Mouse (Mus musculus) lung, postnatal 36 days (tissue): ENCODE results near the gene Sh3bgrl2.
"Not testable (repeated sequence)": the region's sequence is repeated elsewhere in the genome, so short reads cannot be mapped to it uniquely, and the experiment has no call there.

Experiments
- DNase-seq: peaks from one replicate; pipeline ENCODE4 v3.0.0; 2022; ENCODE audit warnings: mixed read lengths

Gene Sh3bgrl2

DNA sequence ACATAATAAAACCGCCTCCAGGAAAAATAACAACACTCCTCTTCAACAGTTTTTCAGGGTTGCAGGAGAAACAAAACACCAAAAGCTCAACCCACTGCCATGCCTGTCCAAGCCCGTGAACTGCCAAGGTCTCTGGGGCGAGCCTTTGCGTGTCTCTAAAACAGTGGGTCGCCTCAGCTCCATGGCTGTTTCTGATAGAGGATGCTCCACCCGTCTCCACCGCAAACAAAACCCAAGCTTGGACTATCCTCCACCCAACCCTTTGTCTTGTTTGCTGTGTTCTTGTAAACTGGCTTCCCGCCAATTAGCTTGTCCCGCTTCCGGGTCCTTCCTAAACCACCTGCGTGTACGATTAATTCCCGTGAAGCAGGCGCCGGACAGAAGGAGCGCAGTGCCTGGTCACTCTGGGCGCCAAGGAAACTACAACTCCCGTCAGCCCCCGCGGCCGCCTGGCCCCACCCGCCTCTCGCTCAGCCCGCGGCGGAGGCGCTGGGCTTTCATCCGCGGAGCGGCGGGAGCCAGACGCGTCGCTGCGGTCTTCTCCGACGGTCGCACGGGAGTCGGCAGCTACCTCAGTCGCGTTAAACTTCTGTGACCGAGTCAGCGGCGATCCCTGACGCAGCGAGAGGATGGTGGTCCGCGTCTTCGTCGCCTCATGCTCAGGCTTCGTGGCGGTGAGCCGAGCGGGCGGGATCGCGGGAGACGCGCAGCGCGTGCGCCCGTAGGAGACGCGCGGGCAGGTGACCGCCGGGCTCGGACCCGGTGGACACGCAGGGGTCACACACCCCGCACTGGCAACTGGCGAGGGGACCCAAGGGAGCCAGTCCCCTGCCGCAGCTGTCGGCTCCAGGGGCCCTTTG, at the start of gene Sh3bgrl2:
Gene Sh3bgrl2 (plus strand): TSS at position 498 of the 860 bp plus-strand sequence.
- DNase-seq: peak; percentile 87

DNA sequence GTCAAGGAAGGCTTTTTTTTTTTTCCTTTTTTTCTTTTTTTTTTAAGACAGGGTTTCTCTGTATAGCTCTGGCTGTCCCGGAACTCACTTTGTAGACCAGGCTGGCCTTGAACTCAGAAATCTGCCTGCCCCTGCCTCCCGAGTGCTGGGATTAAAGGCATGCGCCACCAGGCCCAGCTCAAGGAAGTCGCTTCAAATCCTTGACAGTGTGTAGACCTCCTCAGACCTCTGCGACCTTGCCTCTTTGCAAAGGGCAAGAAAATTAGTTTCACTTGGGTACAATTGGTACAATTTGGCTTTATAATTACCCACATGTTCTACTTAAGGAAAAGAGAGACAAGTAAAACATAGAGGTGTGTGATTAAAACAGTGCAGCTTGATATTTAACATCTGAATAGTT, 29.0 kb upstream of the Sh3bgrl2 start:
- not testable (repeated sequence) for DNase-seq

DNA sequence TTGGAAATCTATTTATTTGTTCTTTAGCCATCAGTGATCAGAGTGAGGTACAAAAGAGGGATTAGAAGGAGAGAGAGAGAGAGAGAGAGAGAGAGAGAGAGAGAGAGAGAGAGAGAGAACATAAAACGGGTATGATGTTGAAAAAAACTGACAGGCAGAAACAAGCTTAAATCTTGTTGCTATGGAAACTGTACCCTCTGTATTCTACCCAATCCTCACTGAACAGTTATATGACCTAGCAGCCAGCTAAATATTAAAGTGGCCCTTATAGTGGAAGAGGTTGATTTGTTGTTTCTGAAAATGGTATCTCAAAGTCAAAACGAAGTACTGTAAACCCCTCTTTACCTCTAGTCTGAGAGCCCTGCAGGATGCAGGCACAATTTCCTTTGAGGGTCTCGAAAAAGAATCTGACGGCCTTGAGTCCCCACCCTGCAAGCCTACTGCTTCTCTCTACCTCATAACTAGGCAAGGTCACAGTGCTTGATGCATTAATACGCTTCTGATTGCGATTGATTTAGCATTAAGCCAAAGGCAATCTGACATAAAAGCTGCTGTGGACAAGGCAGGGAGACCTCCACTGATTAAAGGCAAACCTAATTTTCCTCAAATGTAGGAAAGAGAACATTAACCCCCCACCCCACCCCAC, 28.5 kb upstream of the Sh3bgrl2 start:
- no peak for DNase-seq

DNA sequence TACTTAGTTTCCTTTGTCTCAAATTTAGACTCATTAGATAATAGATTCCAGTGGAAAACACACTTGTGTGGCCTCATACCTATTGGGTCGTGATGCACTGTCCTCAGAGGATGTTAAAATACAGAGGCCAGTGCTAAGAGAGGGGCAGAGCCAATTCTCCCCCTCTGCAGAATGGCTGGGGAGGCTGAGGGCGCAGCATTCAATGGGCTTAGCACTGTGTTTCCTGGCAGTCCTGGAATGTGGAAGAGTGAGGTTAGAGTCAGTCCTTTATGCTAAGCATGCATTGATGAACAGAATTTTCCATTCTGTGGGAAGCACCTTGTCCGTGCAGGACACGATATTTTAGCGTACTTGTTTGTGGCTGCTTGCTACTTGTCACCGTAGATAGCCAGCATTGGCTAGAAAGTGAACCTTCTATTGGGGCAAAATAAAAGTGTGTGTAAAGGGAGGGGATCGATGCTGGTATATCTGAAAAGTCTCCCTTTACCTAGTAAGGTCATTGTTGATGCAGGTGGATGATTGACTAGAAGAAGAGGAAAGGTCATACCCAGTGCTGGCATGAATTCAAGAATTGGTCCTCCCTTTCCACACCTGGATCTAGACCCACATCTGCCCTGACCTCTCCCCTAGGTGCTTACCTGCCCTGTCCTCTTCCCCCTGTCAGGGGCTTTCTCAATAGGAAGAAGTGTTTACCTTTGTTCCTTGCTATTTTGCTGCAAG, 20.6 kb upstream of the Sh3bgrl2 start:
- DNase-seq: no peak

DNA sequence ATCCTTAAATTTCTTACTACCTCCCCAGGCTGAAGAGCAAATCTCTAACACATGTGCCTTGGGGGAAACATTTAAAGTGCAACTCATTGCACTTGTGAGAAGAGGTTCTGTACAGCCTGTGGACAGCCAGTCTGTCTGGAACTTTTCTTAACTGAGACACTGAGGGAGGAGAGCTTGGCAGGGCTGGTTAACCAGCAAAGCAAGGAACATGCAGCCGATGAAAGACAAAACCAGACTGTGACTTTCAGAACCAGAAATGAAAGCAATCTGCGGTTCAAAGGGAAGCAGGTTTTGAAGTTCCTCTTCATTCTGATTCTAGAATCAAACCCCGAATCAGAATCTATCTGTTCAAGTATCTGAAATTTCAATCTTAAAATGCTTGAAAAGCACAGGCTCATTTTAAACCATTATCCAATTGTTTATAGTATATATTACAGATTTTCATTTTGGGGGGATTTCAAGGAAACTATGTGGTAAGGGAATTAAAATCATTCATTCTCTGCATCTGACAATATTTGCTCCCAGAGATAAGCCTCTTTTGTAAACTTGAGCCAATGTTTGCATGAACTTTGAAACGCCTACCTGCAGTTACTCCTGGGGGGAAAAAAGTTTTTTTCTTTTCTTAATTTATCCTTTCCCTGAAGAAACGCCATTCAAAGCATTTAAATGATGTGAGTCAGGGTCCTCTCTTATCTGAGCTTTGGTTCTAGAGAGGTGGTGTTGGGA, 14.9 kb upstream of the Sh3bgrl2 start:
- DNase-seq: no peak

DNA sequence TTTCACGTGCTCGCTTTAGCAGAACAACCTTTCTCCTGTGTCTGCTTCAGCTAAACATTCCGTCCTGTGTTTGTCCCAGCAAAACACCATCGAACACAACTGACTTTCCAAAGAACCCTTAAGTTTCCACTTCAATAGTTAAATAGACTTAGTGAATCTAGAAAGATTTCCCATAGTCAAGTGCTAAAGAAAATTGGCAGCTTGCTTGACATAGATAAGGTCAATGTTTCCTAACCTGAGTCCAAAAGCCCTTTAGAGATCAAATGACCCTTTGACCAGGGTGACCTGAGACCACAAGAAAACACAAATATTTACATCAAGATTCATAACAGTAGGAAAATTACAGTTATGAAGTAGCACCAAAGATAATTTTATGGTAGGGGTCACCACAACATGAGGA, 11.2 kb upstream of the Sh3bgrl2 start:
- no peak for DNase-seq

DNA sequence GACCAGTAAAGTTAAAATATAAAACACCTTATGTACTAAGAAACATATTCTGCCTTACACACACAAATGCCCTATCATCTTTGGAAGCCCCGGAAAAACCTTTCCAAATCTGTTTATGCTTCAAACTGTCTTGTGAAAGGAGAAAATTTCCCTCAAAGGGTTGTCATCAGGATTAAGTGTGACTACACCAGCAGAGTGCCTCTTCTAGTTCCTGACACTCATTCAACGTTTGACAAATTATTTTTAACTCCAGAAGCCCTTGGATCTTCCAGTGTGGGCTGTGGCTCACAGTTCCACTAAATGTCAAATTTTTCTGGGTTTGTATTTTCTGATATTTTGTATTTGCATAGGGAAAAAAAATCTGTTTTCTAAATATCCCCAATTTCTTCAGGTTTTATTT, 10.6 kb upstream of the Sh3bgrl2 start:
- DNase-seq: no peak

DNA sequence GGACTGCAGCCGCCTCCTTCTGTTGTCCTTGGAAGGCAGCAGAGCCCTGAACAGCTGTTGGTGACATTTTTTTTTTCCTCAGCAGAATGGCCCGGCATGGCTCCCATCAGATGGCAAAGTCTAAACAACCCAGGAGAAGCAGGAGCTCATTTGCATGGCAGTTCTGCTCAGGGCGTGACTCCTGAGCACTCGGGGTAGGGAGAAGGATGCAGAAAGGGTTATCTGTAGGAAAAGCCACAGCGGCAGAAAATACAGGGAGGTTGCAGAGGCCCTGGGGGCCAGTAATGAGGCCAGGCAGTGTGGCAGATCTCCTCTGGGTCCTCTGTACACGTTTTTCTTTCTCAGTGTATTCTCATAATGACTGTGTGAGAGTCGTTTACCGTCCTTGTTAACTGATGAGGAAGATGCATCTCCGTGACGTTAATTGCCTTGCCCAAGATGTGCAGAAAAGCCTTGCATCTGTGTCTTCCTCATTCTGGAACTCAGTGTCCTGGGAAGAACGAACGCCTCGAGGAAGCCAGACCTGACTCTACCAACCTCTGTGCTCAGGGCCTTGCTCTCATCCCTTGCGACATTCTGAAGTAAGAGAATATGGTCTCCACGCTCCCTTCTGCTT, 10.1 kb upstream of the Sh3bgrl2 start:
- no peak for DNase-seq

DNA sequence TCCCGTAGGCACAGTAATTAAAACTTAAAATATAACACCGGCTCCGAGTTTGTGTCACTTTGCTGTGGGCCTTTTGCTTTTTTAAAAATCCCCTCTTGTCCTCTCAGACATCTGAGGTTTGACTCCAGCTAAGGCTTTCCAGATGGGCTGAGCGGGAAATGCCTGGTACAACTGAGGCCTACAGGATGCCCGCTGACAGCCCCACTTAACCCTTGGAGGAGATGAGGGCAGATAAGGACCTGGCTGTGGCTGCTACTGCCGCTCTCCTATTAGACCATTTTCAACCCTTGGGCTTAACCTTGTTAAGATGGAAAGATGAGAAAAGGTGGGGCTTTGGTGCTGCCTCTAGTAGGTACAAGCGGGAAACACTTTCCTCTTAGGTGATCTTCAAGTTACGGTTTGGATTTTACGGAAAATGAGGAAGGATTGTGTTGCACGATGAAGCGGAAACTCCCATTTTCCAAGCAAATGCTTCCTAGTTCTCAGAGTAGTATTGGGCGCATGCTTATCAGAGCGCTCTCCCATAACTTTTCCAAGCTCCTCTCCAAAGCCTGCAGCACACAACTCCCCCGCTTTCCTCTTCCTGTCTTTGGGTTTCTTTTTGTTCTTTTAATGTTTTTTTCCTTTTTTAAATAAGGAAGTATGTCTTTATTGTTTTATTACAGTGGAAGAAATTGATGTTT, 8.2 kb upstream of the Sh3bgrl2 start:
- no peak for DNase-seq

DNA sequence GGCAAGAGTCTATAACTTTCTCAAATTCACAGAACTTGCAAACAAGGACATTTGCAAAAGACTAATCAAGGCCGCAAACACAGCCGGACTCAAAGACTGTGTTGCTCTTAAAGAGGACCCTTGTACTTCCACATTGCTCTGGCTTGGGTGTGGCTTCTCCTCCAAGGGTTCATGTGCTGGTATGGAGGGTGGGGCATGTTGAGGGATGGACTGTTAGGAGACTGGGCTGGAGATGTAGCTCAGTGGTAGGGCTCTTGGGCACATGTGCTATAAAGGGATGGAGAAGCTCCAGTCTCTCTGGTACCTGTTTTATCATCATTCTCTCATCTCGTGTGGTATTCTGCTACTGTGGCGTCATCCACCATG, 7.7 kb upstream of the Sh3bgrl2 start:
- no peak for DNase-seq

DNA sequence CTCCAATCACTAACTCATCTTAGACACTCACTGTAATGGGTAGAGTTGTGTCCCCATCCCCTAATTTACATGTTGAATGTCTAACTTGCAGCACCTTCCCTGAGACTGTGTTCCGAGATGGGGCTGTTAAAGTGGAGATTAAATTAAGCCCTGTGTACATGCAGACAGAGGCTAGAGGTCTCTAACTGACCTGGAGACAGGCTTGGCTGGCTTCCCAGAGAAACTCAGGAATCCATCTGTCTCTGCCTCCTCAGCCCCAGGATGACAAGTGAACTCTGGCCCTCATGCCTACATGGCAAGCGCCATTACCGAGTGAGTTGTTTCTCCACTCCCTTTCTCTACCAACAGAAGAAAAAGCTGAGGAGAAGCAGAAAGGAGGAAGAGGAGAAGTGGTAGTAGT, 7.2 kb upstream of the Sh3bgrl2 start:
- DNase-seq: no peak

DNA sequence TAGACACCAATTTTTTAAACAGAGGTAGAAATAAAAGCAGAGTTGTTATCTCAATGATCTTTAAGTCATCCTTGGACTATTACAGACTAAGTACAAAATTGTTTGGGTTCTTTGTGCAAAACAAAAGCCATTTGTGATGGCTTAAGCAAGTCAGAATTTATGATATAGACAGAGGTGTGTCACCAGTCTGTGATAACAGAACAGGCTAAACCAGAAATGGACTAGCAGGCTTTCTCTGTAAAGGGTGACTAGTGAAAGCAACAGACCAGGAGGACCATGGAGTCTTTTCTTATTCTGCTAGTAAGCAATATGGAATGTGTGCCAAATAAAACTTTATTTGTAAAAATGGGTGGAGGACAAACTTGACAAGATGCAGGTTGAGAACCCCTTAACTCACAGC, 2.9 kb upstream of the Sh3bgrl2 start:
- no peak for DNase-seq

DNA sequence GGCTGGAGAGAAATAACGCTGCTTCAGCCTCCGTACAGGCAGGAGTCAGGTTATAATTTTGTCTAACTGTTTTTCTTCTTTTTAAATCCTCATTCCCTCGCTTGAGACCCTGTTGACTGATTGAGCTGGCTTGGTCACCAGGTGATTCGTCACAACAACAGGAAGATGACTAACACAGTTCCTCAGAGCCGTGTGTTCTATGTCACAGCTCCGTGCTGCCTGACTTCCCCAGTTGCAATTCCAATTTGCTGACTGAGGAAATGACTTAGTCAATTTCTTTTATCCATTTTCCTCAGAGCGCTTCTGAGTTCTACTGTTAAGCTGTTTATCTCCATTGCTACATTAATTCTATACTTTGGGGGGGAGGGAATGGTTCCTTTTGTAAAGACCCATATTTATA, 1.8 kb upstream of the Sh3bgrl2 start:
- DNase-seq: no peak

DNA sequence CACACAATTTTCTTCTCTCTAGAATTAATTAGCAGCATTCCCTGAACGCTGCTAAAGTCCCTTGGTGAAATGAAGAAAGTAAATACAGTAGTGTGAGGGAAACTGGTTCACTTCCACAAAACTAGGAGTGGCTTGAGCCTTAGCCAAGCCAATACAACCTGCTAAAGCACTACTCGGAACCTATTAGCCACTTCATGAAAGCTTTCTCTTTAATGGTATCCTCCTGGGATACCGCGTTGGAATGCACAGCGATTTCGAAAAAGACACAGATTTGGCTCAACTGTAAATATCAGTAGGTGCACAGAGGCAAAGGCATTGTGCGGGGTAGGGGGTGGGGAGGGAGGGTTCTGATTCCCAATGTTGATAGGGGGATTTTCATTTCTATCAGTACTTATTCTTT, 898 bp upstream of the Sh3bgrl2 start:
- peak; percentile 18 for DNase-seq

DNA sequence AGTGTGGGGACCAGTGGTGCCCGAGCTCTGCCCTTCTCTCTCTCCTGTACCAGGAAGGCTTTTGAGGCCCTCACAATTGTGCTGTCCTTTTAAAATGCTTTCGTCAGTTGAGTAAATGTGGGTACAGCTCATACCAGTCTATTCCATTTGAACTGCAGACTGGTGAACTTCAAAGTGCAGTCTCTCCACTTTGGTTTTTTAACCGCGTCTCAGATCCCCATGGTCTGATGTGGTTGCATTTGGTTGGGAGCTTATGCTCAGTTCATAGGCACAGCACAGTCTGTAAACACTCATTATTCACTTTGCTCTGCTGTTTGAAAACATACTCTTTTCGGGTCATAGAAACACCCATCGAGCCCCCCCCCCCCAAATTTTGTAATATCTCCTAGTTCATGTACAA, 1.7 kb downstream of the Sh3bgrl2 start:
- DNase-seq: no peak

DNA sequence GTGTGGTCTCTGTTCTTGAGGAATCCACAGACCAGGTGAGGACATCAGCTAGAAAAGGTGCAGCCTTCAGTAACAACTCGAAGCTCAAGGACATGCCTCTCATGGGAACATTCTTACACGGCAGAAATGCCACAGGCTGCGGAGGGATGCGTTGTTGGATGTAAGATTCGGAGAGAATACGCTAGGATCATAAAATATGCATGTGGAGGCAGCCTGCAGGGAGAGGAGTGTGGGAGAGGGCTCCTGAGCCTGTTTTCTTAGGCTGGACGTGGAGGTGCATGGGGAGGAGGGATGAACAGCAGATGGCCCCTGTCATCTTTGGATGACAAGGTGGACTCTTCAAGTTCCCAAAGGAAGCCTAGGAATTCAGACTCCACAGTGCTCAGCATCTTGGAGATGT, 3.0 kb downstream of the Sh3bgrl2 start:
- DNase-seq: no peak

DNA sequence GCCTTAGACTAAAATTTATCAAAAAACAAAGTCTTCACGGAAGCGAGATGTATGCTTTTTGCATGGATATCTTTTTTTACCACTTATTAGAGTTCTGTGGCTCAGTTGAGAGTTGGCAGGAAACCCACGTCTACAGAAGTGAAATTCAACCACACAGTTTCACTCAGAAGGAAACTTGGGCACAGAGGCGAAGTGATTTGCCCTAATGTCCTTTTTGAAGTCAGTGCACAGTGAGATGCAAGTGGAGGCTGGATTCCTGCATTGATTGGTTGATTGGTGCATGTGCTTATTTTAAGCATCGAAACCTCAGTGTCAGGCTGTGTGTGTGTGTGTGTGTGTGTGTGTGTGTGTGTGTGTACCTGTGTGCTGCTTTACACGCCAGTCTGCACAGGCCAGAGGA, 3.5 kb downstream of the Sh3bgrl2 start:
- DNase-seq: no peak

DNA sequence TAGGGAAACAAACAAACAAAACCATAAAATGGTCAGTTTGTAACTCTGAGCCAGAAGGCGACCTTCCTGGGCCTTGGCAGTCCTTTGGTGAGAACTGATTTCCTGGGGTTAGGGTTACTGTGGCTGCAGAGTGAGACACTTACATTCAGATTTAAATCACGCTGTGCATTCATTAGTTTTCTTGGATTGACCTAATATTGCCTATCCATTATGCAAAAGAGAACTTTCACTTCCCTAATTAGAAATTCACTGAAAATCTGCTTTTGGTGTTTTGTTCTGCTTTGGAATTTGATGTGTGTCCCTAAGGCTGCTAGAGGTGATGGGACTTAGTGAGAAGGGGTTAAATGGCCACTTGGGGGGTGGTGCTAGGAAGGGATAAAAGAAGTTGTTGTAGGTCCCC, 7.5 kb downstream of the Sh3bgrl2 start:
- DNase-seq: no peak

DNA sequence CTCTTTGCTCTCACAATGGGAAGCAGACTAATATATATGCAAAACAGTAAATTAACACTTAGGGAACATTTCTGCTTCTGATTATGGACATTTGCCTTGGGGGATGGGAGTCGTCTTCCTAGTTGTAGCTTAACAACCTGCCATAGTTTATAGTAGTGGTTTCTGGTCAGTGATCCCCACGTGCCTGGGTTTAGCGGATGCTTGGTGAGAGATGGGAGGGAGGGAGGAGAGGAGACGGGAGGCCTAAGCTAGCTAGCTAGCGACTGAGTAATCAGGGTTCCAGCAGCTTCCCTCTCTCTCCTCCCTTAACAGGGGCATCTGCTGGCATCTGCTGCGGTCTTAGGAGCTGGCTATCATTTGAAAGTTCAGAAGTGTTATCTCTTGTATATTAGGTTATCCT, 8.1 kb downstream of the Sh3bgrl2 start:
- no peak for DNase-seq

DNA sequence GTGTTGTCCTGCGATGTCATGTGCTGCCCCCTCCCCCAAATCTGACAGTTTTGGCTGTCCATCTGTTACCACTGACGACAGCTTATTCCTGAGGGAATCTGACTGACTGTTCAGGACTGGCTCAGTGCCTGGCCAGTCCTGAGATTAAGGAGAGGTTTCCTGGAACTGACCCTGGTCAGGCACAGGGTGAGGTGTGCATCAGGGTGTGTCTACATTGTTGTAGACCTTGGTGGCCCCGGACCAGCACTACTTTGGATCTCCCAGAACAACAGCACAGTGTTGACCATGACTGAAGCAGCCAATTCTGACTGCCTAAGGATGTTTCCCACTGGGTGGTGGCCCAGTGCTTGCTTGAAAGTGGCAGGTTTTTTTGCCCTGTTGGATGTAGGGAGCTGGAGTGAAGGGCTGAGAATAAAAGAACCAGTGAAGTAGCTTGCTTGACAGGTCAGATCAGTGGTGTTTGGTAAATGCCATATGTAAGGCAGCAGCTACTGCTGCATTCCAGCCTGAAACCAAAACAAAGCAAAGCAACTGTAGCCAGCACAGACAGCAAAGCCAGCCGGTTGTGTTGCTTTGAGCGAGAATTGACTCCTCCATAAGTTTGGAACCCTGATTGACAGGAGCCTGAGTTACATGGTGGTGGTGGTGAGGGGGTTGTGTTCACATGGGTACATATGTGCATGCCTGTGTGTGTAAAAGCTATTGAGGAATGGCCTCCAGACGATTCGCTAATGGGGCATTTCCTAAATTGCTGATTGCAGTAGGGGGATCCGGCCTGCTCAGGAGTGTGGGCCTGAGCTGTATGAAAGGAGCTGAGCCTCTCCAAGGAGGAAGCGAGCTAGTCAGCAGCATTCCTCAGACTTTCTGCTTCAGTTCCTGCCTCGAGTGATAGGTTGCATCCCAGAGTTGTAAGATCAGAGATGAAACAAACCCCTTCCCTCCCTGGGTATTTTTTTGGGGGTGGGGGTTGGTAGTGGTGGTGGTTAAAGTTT, 8.9 kb downstream of the Sh3bgrl2 start:
- DNase-seq: peak; percentile 48

DNA sequence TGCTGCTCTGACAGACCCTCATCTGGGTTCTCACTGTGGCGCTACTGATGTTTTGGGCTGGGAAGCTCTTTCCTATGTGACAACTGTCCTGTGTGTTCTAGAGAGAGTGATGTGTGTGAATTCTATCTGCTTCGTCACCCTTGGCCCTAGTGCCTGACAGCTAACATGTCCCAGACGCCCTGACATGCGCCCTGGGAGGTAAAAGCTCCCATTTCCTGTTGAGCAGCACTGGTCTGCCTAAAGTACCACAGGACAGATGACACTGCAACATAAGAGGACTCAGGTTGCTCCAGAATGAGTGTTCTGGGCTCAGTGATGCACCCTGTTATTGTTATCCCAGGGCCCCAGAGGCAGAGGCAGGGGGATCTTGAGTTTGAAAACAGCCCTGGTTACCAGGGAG, 12.5 kb downstream of the Sh3bgrl2 start:
- DNase-seq: no peak
